Mouse (Mus musculus): Measurements from ENCODE around the gene Melk. TPM values are rescaled to one million over a fixed set of nuclear protein-coding genes. Genes with fewer than 3 reads are reported as not detected.

The Melk gene
- 0.28 and 1.5 TPM in 2 replicates for polyA plus RNA-seq (2012; ENCODE audit: low replicate concordance)

GRCm38 (mm10) chr4:44300781-44301750, at the start of gene Melk:
TSS of gene Melk (plus strand) at chr4:44300876.

Other genes starting within 250 kb of the Melk start
- 55.3 and 67.1 TPM in 2 replicates for gene Gne, start 216.7 kb upstream of the Melk start, polyA plus RNA-seq (2012; ENCODE audit: low replicate concordance)
- gene Rnf38, start 67.1 kb upstream of the Melk start, polyA plus RNA-seq (2012; ENCODE audit: low replicate concordance) = 13.0 and 18.5 TPM in 2 replicates

All from leukemia stem cell, adult 10-12 weeks (primary cell).